Mouse (Mus musculus) MN1 (cell line): Measurements from ENCODE around the gene Xrcc3.

Source experiments
- DNase-seq: peaks from one replicate; pipeline ENCODE4 v3.0.0-alpha.2; 2016; ENCODE audit warnings: low spot score

Gene Xrcc3

GRCm38 (mm10) chr12:111814769-111815762 lies 1.4 kb upstream of the Xrcc3 start:
- DNase-seq, result no peak

GRCm38 (mm10) chr12:111813111-111813765 lies 435 bp downstream of the Xrcc3 start:
- DNase-seq, result peak; percentile 33

- DNase-seq, result no peak
Observed at GRCm38 (mm10) chr12:111812611-111813010, 1.1 kb downstream of the Xrcc3 start.

- DNase-seq, result no peak
Observed at GRCm38 (mm10) chr12:111812075-111812474, 1.6 kb downstream of the Xrcc3 start.

- DNase-seq, result peak; percentile 86
Observed at GRCm38 (mm10) chr12:111809762-111810161, 3.9 kb downstream of the Xrcc3 start.

GRCm38 (mm10) chr12:111808775-111809174 lies 4.9 kb downstream of the Xrcc3 start:
- DNase-seq, result no peak

- no peak for DNase-seq
Observed at GRCm38 (mm10) chr12:111803538-111803937, 10.1 kb downstream of the Xrcc3 start.

- no peak for DNase-seq
Observed at GRCm38 (mm10) chr12:111800459-111801183, 13.1 kb downstream of the Xrcc3 start.

GRCm38 (mm10) chr12:111798493-111798892 lies 15.2 kb downstream of the Xrcc3 start:
- no peak for DNase-seq

GRCm38 (mm10) chr12:111797251-111797650 lies 16.4 kb downstream of the Xrcc3 start:
- DNase-seq, result peak; percentile 37

GRCm38 (mm10) chr12:111795180-111795895 lies 18.3 kb downstream of the Xrcc3 start:
- no peak for DNase-seq

- DNase-seq, result no peak
Observed at GRCm38 (mm10) chr12:111794526-111795179, 19.0 kb downstream of the Xrcc3 start.

GRCm38 (mm10) chr12:111794102-111794501 lies 19.6 kb downstream of the Xrcc3 start:
- DNase-seq, result peak; percentile 37

- peak; percentile 30 for DNase-seq
Observed at GRCm38 (mm10) chr12:111791474-111792104, 22.1 kb downstream of the Xrcc3 start.

GRCm38 (mm10) chr12:111790631-111791030 lies 23.0 kb downstream of the Xrcc3 start:
- no peak for DNase-seq

GRCm38 (mm10) chr12:111790090-111790489 lies 23.6 kb downstream of the Xrcc3 start:
- DNase-seq, result no peak

- DNase-seq, result no peak
Observed at GRCm38 (mm10) chr12:111787015-111787414, 26.7 kb downstream of the Xrcc3 start.

- DNase-seq, result no peak
Observed at GRCm38 (mm10) chr12:111785174-111785573, 28.5 kb downstream of the Xrcc3 start.

- DNase-seq, result no peak
Observed at GRCm38 (mm10) chr12:111779544-111779943, 34.1 kb downstream of the Xrcc3 start.

- no peak for DNase-seq
Observed at GRCm38 (mm10) chr12:111777919-111778318, 35.8 kb downstream of the Xrcc3 start.

GRCm38 (mm10) chr12:111774845-111775244 lies 38.8 kb downstream of the Xrcc3 start:
- no peak for DNase-seq
